Mouse (Mus musculus) midbrain, embryonic 13.5 days (tissue): Measurements from ENCODE around the gene Ackr3. TPM values are rescaled to one million over a fixed set of nuclear protein-coding genes. Genes with fewer than 3 reads are reported as not detected.

Experiments
- ATAC-seq: fragments of 200-750 bp; cut with Nextera tagmentation; 2 replicates; pipeline ENCODE4 v1.8.0; 2017; ENCODE audit warnings: mild to moderate bottlenecking, moderate TSS enrichment, moderate library complexity
- H3K27ac ChIP-seq: fragments of 300-500 bp; sonication (generic); 2 replicates; pipeline ENCODE4 v1.5.1; 2015; ENCODE audit warnings: inconsistent platforms, mild to moderate bottlenecking, moderate library complexity
- H3K27me3 ChIP-seq: fragments of 300-500 bp; sonication (generic); 2 replicates; pipeline ENCODE4 v1.6.1; 2015; ENCODE audit warnings: mild to moderate bottlenecking, inconsistent platforms
- H3K36me3 ChIP-seq: fragments of 300-500 bp; sonication (generic); 2 replicates; pipeline ENCODE4 v1.6.1; 2015; ENCODE audit warnings: mild to moderate bottlenecking, inconsistent platforms
- H3K4me1 ChIP-seq: fragments of 300-500 bp; sonication (generic); replicated peaks from 2 replicates; pipeline ENCODE4 v1.6.1; 2015; ENCODE audit warnings: inconsistent platforms
- H3K4me2 ChIP-seq: fragments of 300-500 bp; sonication (generic); replicated peaks from 2 replicates; pipeline ENCODE4 v1.6.1; 2015; ENCODE audit warnings: moderate library complexity, mild to moderate bottlenecking, inconsistent platforms
- H3K4me3 ChIP-seq: fragments of 300-500 bp; sonication (generic); replicated peaks from 2 replicates; pipeline ENCODE4 v1.5.1; 2015; ENCODE audit warnings: mild to moderate bottlenecking, inconsistent platforms
- H3K9ac ChIP-seq: fragments of 300-500 bp; sonication (generic); replicated peaks from 2 replicates; pipeline ENCODE4 v1.6.1; 2015; ENCODE audit warnings: mild to moderate bottlenecking, inconsistent platforms
- H3K9me3 ChIP-seq: fragments of 300-500 bp; sonication (generic); 2 replicates; pipeline ENCODE4 v1.6.1; 2016; ENCODE audit warnings: mild to moderate bottlenecking, inconsistent platforms
- whole genome bisulfite sequencing: fragments of 180-500 bp; shearing (Covaris S2); methylation state at CpG from one replicate; pipeline ENCODE4 v1.1.7; 2015; 5-methylcytosine and 5-hydroxymethylcytosine counted together
- polyA plus RNA-seq: library from polyadenylated mRNA; unstranded; fragments of >200 nt; fragmentation: Nextera tagmentation; extraction: Ambion mirVana; gene quantifications from 2 replicates; pipeline ENCODE4 v1.2.1, GENCODE M21; 2015

The Ackr3 gene
- 16.1 and 17.1 TPM in 2 replicates for polyA plus RNA-seq

- peak; percentile 83 for ATAC-seq
- Histone ChIP-seq H3K4me2 (peak within 1 kb of the TSS; percentile 65), H3K4me1 (peaks cover 67% of the 10 kb centered on the region), H3K36me3 (no peaks in the 10 kb centered on the region), H3K9me3 (no peaks in the 10 kb centered on the region), H3K4me3 (peak within 1 kb of the TSS; percentile 58), H3K27me3 (peaks cover 28% of the 10 kb centered on the region), H3K9ac (peak within 1 kb of the TSS; percentile 76), H3K27ac (peak within 1 kb of the TSS; percentile 76)
- WGBS = 1% methylated on average over 19 of the region's 19 CpGs
These were observed at the start of gene Ackr3 for GRCm38 (mm10) chr1:90203783-90204690. TSS of gene Ackr3 (plus strand) at chr1:90203980.

GRCm38 (mm10) chr1:90156589-90156988 is 47.2 kb upstream of the Ackr3 start:
- no peak for ATAC-seq
- Histone ChIP-seq H3K4me1 (peaks cover 21% of the 10 kb centered on the region), H3K4me2 (no peak overlapping the region), H3K27ac (no peak overlapping the region), H3K9ac (no peak overlapping the region), H3K9me3 (no peaks in the 10 kb centered on the region), H3K4me3 (no peak overlapping the region), H3K27me3 (0 out of 2 replicates have a peak, but pooled peaks cover 3% of the 10 kb centered on the region), H3K36me3 (no peaks in the 10 kb centered on the region)
- WGBS = 78% methylated on average over 7 of the region's 7 CpGs

- Histone ChIP-seq H3K4me3 (no peak overlapping the region), H3K4me1 (peaks cover 17% of the 10 kb centered on the region), H3K27me3 (0 out of 2 replicates have a peak, but pooled peaks cover 3% of the 10 kb centered on the region), H3K4me2 (no peak overlapping the region), H3K9ac (no peak overlapping the region), H3K27ac (no peak overlapping the region), H3K9me3 (no peaks in the 10 kb centered on the region), H3K36me3 (no peaks in the 10 kb centered on the region)
- 38% methylated on average over 13 of the region's 13 CpGs for WGBS
- no peak for ATAC-seq
These were observed 43.9 kb upstream of the Ackr3 start for GRCm38 (mm10) chr1:90159927-90160326.

GRCm38 (mm10) chr1:90161623-90162022 is 42.2 kb upstream of the Ackr3 start:
- Histone ChIP-seq H3K27ac (no peak overlapping the region), H3K4me1 (peaks cover 17% of the 10 kb centered on the region), H3K27me3 (0 out of 2 replicates have a peak, but pooled peaks cover 3% of the 10 kb centered on the region), H3K4me2 (no peak overlapping the region), H3K4me3 (no peak overlapping the region), H3K9me3 (no peaks in the 10 kb centered on the region), H3K9ac (no peak overlapping the region), H3K36me3 (no peaks in the 10 kb centered on the region)
- WGBS = 85% methylated on average over 6 of the region's 6 CpGs
- ATAC-seq = no peak

GRCm38 (mm10) chr1:90162379-90162857 is 41.4 kb upstream of the Ackr3 start:
- Histone ChIP-seq H3K36me3 (no peaks in the 10 kb centered on the region), H3K27ac (no peak overlapping the region), H3K9ac (no peak overlapping the region), H3K4me2 (no peak overlapping the region), H3K9me3 (no peaks in the 10 kb centered on the region), H3K4me1 (peaks cover 17% of the 10 kb centered on the region), H3K4me3 (no peak overlapping the region), H3K27me3 (no peaks in the 10 kb centered on the region)
- no peak for ATAC-seq
- WGBS = 59% methylated on average over 13 of the region's 13 CpGs

- Histone ChIP-seq H3K9ac (no peak overlapping the region), H3K4me3 (no peak overlapping the region), H3K27ac (no peak overlapping the region), H3K4me1 (peaks cover 17% of the 10 kb centered on the region), H3K36me3 (no peaks in the 10 kb centered on the region), H3K27me3 (no peaks in the 10 kb centered on the region), H3K4me2 (no peak overlapping the region), H3K9me3 (no peaks in the 10 kb centered on the region)
- ATAC-seq = no peak
- WGBS = 83% methylated on average over 7 of the region's 7 CpGs
These were observed 40.6 kb upstream of the Ackr3 start for GRCm38 (mm10) chr1:90163161-90163560.

- Histone ChIP-seq H3K27ac (no peak overlapping the region), H3K9ac (no peak overlapping the region), H3K9me3 (no peaks in the 10 kb centered on the region), H3K27me3 (no peaks in the 10 kb centered on the region), H3K4me2 (no peak overlapping the region), H3K4me3 (no peak overlapping the region), H3K4me1 (peaks cover 17% of the 10 kb centered on the region), H3K36me3 (no peaks in the 10 kb centered on the region)
- 33% methylated on average over 3 of the region's 3 CpGs for WGBS
- ATAC-seq = no peak
These were observed 39.5 kb upstream of the Ackr3 start for GRCm38 (mm10) chr1:90164319-90164718.

- no peak overlapping the region for H3K4me2 ChIP-seq
These were observed 29.4 kb upstream of the Ackr3 start for GRCm38 (mm10) chr1:90174338-90174737.

GRCm38 (mm10) chr1:90176223-90176622 is 27.6 kb upstream of the Ackr3 start:
- Histone ChIP-seq H3K9ac (no peak overlapping the region), H3K4me3 (no peak overlapping the region), H3K9me3 (no peaks in the 10 kb centered on the region), H3K27ac (no peak overlapping the region), H3K4me1 (peaks cover 18% of the 10 kb centered on the region), H3K27me3 (no peaks in the 10 kb centered on the region), H3K36me3 (no peaks in the 10 kb centered on the region), H3K4me2 (no peak overlapping the region)
- WGBS = 67% methylated on average over 7 of the region's 7 CpGs
- ATAC-seq = no peak

More at GRCm38 (mm10) chr1:90174338-90174737, 29.4 kb upstream of the Ackr3 start:
- no peak for ATAC-seq
- no peak overlapping the region for H3K27ac ChIP-seq
- peaks cover 18% of the 10 kb centered on the region for H3K4me1 ChIP-seq
- H3K9ac ChIP-seq = no peak overlapping the region
- H3K27me3 ChIP-seq = no peaks in the 10 kb centered on the region
- H3K4me3 ChIP-seq = no peak overlapping the region
- H3K36me3 ChIP-seq = no peaks in the 10 kb centered on the region
- H3K9me3 ChIP-seq = no peaks in the 10 kb centered on the region
- WGBS = 31% methylated on average over 8 of the region's 8 CpGs

- no peak for ATAC-seq
- Histone ChIP-seq H3K36me3 (no peaks in the 10 kb centered on the region), H3K9ac (no peak overlapping the region), H3K4me2 (no peak overlapping the region), H3K27me3 (no peaks in the 10 kb centered on the region), H3K9me3 (no peaks in the 10 kb centered on the region), H3K4me1 (peaks cover 18% of the 10 kb centered on the region), H3K4me3 (no peak overlapping the region), H3K27ac (no peak overlapping the region)
These were observed 26.2 kb upstream of the Ackr3 start for GRCm38 (mm10) chr1:90177565-90177964.

GRCm38 (mm10) chr1:90177978-90178377 is 25.8 kb upstream of the Ackr3 start:
- no peak for ATAC-seq
- H3K36me3 ChIP-seq = no peaks in the 10 kb centered on the region
- H3K9me3 ChIP-seq = no peaks in the 10 kb centered on the region
- H3K4me3 ChIP-seq = no peak overlapping the region
- H3K9ac ChIP-seq = no peak overlapping the region
- no peaks in the 10 kb centered on the region for H3K27me3 ChIP-seq
- H3K27ac ChIP-seq = no peak overlapping the region
- peaks cover 18% of the 10 kb centered on the region for H3K4me1 ChIP-seq
- WGBS = 77% methylated on average over 5 of the region's 5 CpGs
- no peak overlapping the region for H3K4me2 ChIP-seq

- Histone ChIP-seq H3K9ac (no peak overlapping the region), H3K4me2 (no peak overlapping the region), H3K4me1 (0 out of 2 replicates have a peak, but pooled peaks cover 4% of the 10 kb centered on the region), H3K27me3 (no peaks in the 10 kb centered on the region), H3K27ac (no peak overlapping the region), H3K36me3 (no peaks in the 10 kb centered on the region), H3K4me3 (no peak overlapping the region), H3K9me3 (no peaks in the 10 kb centered on the region)
- WGBS = 87% methylated on average over 7 of the region's 7 CpGs
- ATAC-seq = no peak
These were observed 23.3 kb upstream of the Ackr3 start for GRCm38 (mm10) chr1:90180479-90180878.
